Mouse (Mus musculus): ENCODE data around the gene Cd3e.

- no peak for TF ChIP-seq GATA1 (IDR thresholded peaks at IDR 0.05; ENCODE audit: low read length)
- TF ChIP-seq TAL1 (IDR thresholded peaks at IDR 0.05; ENCODE audit: low read length) = no peak
Measured at GRCm38 (mm10) chr9:44982081-44982480, 27.3 kb downstream of the Cd3e start.
